Mouse (Mus musculus): ENCODE data around the gene Prop1. TPM values are rescaled to one million over a fixed set of nuclear protein-coding genes. Genes with fewer than 3 reads are reported as not detected.

The Prop1 gene
- not detected in 2 replicates for polyA plus RNA-seq (2016; fragmentation: Nextera tagmentation; extraction: Ambion mirVana)

DNA sequence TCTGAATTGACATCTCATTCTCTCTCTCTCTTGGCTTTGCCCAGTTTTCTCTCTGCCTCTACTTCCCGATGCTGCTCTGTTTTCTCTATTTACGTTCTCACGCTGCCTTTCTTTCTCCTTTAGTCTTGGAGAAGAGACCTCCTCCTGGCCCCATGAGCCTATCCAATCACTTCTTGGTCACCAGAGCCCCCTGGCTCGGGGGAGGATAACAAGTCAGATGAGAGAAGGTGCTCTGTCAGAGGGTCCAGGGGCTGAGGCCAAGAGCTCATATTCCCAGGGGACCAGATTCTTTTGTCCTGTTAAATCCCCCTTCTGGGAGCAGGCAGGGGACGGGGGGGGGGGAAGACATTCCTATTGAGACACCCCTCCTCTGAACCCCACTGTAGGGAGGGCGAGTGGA is at the start of gene Prop1:
Gene Prop1, minus strand, starts transcription at position 101 of the 400 bp plus-strand sequence.
- Histone ChIP-seq H3K27ac (no peak within 1 kb of the TSS), H3K36me3 (no peaks in the 10 kb centered on the region), H3K4me1 (peaks cover 13% of the 10 kb centered on the region), H3K4me3 (no peak within 1 kb of the TSS), H3K27me3 (ENCODE audit: low read depth, poor library complexity, severe bottlenecking) (no peaks in the 10 kb centered on the region), H3K9me3 (replicated peaks) (no peaks in the 10 kb centered on the region)
- DNase-seq (ENCODE audit: low spot score): no peak
- WGBS: 69% methylated on average over 6 of the region's 6 CpGs

DNA sequence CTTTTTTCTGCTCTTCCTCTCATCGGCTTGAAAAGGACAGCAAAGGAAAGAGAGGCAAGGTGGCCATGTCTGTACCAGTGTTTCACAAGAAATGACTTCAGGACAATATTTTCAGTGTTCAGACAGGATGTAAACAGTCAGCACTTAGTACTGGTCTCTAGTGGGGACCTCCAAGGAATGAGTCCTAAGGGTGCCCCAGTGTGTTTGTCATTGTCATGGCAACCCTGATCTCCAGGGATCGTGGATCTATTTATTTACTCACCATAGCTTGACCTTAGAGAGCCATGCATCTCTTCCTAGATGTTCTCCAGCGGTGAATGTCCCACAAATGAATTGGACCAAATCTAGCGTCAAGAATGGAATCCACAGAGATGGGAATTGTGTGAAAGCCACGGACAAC is 49.7 kb upstream of the Prop1 start, which contains the start of gene Olfr51:
Gene Olfr51, plus strand, starts transcription at position 301 of the 400 bp plus-strand sequence.
- Histone ChIP-seq H3K27me3 (ENCODE audit: low read depth, poor library complexity, severe bottlenecking) (no peaks in the 10 kb centered on the region), H3K36me3 (no peaks in the 10 kb centered on the region), H3K9me3 (replicated peaks) (no peaks in the 10 kb centered on the region), H3K4me1 (no peaks in the 10 kb centered on the region), H3K4me3 (no peak within 1 kb of the TSS), H3K27ac (no peak within 1 kb of the TSS)
- no peak for DNase-seq (ENCODE audit: low spot score)
- 88% methylated on average over 5 of the region's 5 CpGs for WGBS

DNA sequence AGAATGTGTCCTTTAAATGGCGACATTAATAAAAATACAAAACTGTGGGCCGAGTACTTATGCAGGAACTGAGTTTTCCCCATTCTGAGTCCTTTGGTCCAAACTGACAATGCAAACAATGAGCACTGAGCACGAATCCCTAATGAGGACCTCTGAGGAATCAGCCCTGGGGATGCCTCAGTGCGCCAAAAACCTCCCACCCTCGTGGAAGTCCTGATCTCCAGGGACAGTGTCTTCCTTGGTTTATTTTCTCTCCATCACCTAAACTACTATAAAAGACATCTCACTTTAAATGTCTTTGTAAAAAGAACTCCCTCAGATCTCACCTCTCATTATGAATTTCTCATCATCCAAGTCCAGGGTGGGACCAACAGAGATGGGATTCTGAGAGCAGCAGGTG is 28.1 kb upstream of the Prop1 start, which contains the start of gene Olfr1377:
Gene Olfr1377, plus strand, starts transcription at position 301 of the 400 bp plus-strand sequence.
- peak; percentile 6 for DNase-seq (ENCODE audit: low spot score)
- Histone ChIP-seq H3K36me3 (no peaks in the 10 kb centered on the region), H3K4me3 (no peak within 1 kb of the TSS), H3K27ac (no peak within 1 kb of the TSS), H3K4me1 (no peaks in the 10 kb centered on the region), H3K27me3 (ENCODE audit: low read depth, poor library complexity, severe bottlenecking) (no peaks in the 10 kb centered on the region), H3K9me3 (replicated peaks) (no peaks in the 10 kb centered on the region)
- 84% methylated on average over 5 of the region's 5 CpGs for WGBS

DNA sequence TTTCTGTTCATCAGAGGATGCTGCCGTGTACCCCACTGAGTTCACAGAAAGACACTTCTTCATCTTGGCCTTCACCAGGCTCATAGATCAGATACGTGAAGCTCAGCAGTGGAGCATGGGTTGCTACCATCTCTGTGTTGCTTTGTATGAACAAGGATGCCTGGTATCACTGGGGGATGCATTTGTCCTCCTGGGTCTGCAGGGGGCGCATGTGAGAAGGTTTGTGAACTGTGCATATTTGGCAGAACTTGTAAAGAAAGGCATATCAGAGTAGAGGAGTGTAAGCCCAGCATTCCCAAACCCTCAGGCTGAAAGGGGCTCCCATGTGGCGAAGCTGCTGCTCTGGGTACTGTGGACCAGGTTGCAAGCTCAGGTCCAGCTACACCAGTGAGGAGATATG is 23.7 kb upstream of the Prop1 start:
- Histone ChIP-seq H3K4me1 (no peaks in the 10 kb centered on the region), H3K27me3 (ENCODE audit: low read depth, poor library complexity, severe bottlenecking) (no peaks in the 10 kb centered on the region), H3K9me3 (replicated peaks) (no peaks in the 10 kb centered on the region), H3K4me3 (no peak overlapping the region), H3K36me3 (no peaks in the 10 kb centered on the region), H3K27ac (no peak overlapping the region)
- no peak for DNase-seq (ENCODE audit: low spot score)
- WGBS: 68% methylated on average over 4 of the region's 4 CpGs

DNA sequence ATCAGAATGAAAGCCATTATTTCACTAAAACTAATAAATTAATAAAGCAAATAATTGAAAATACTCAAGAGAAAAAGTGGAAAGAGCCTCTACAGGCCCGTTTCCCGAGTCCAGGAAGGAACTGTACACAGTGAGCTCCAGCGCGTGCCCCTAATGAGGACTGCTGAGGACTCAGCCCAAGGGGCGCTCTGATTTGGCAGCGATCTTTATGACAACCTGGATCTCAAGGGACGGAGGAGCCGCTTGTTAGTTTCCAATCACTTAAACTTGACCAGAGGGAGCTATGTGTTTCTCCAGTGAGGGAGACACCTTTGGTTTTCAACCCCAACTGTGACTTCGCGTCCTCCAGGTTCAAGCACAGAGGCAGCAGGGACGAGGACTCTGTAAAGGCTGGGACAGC is 12.7 kb upstream of the Prop1 start, which contains the start of gene Olfr1378:
Gene Olfr1378, plus strand, starts transcription at position 301 of the 400 bp plus-strand sequence.
- WGBS: 92% methylated on average over 11 of the region's 11 CpGs

DNA sequence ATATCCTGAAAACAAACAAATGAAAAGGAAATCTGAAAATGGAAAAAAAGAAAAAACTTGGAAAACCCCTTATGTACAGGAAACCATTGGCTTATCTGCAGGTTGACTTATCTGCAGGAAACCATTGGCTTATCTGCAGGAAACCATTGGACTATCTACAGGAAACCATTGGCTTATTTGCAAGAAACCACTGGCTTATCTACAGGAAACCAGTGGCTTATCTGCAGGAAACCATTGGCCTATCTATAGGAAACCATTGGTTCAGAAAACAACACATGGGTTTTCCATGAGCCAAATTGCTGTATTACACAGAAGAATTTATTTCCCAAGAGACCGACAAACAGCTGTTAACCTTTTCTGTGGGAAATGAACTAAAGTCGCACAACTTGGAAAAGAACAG is 11.3 kb upstream of the Prop1 start:
- Histone ChIP-seq H3K4me3 (no peak overlapping the region), H3K9me3 (replicated peaks) (no peaks in the 10 kb centered on the region), H3K27ac (no peak overlapping the region), H3K36me3 (no peaks in the 10 kb centered on the region), H3K27me3 (ENCODE audit: low read depth, poor library complexity, severe bottlenecking) (no peaks in the 10 kb centered on the region), H3K4me1 (no peaks in the 10 kb centered on the region)
- 85% methylated on average over 2 of the region's 2 CpGs for WGBS
- no peak for DNase-seq (ENCODE audit: low spot score)

More for the DNA sequence above, 12.7 kb upstream of the Prop1 start, which contains the start of gene Olfr1378:
- no peaks in the 10 kb centered on the region for H3K36me3 ChIP-seq
- DNase-seq (ENCODE audit: low spot score): no peak
- no peak within 1 kb of the TSS for H3K27ac ChIP-seq
- H3K4me3 ChIP-seq: no peak within 1 kb of the TSS
- no peaks in the 10 kb centered on the region for H3K9me3 ChIP-seq (replicated peaks)
- no peaks in the 10 kb centered on the region for H3K27me3 ChIP-seq (ENCODE audit: low read depth, poor library complexity, severe bottlenecking)
- H3K4me1 ChIP-seq: no peaks in the 10 kb centered on the region

DNA sequence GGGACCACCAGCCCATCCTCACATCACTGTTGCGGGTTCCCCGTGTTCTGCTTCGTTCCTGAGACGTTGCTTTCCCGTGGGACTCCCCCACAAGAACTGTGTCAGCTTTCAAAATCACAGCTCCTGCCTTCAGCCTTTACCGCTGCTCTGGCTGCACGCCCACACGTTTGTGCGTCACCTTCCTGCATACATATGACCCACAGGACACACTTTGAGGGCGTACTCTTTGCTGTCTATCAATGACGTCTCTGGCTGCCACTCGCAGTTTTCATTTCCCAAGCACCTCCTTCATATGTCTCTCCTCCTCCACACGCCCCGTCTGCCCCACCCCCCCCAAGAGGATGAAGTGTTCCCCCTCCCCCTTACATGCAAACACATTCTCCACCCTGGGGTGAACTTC is 1.3 kb downstream of the Prop1 start:
- no peaks in the 10 kb centered on the region for H3K27me3 ChIP-seq (ENCODE audit: low read depth, poor library complexity, severe bottlenecking)
- H3K4me3 ChIP-seq: no peak overlapping the region
- no peak for DNase-seq (ENCODE audit: low spot score)
- H3K27ac ChIP-seq: no peak overlapping the region
- 78% methylated on average over 14 of the region's 14 CpGs for WGBS
- H3K4me1 ChIP-seq: peaks cover 13% of the 10 kb centered on the region
- H3K36me3 ChIP-seq: no peaks in the 10 kb centered on the region
- no peaks in the 10 kb centered on the region for H3K9me3 ChIP-seq (replicated peaks)

DNA sequence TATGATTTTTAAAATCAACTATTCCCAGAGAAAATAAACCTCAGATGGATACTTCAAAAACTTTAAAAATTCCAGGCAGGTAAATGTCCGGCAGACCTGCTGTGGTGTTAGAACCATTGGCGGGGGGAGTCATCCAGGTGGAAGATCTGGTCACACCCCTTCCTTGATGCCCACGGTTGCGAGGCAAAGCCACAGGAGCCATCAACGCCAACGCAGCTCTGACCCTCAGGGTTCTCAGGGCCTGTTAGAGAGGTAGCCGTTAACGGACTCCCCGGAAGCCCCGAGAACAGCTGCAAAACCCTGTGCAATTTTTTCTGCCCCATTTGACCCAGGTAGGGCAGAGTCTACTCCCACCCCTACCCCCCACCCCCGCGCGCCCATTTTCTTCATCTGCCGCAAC is 10.1 kb downstream of the Prop1 start, which contains the start of gene 4933414I15Rik:
Gene 4933414I15Rik, minus strand, starts transcription at position 260 of the 400 bp plus-strand sequence.
- Histone ChIP-seq H3K4me1 (no peaks in the 10 kb centered on the region), H3K27me3 (ENCODE audit: low read depth, poor library complexity, severe bottlenecking) (no peaks in the 10 kb centered on the region), H3K36me3 (no peaks in the 10 kb centered on the region), H3K4me3 (no peak within 1 kb of the TSS), H3K9me3 (replicated peaks) (no peaks in the 10 kb centered on the region), H3K27ac (no peak within 1 kb of the TSS)
- WGBS: 74% methylated on average over 14 of the region's 14 CpGs
- DNase-seq (ENCODE audit: low spot score): no peak

DNA sequence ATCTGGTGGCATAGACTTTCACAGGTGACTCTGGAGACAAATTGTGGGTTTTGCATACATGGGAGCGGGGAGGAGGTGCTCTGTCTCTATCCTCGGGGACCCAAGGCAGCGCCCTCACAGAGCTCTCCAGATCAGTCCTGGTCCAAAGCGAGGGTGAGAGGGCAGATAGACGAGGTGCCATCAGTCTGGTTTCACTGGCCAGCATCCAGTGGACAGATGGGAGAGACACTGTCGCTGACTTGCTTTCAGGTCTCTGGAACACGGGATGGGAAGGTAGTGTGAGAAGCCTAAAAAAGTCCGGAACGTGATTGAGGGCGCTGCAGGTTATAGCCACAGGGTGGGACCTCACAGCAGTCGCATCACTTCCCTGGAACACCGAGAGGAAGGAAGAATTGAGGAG is 11.2 kb downstream of the Prop1 start:
- no peaks in the 10 kb centered on the region for H3K36me3 ChIP-seq
- H3K4me1 ChIP-seq: no peaks in the 10 kb centered on the region
- H3K4me3 ChIP-seq: no peak overlapping the region
- H3K9me3 ChIP-seq (replicated peaks): no peaks in the 10 kb centered on the region
- no peaks in the 10 kb centered on the region for H3K27me3 ChIP-seq (ENCODE audit: low read depth, poor library complexity, severe bottlenecking)
- no peak for DNase-seq (ENCODE audit: low spot score)
- WGBS: 73% methylated on average over 12 of the region's 12 CpGs
- no peak overlapping the region for H3K27ac ChIP-seq

DNA sequence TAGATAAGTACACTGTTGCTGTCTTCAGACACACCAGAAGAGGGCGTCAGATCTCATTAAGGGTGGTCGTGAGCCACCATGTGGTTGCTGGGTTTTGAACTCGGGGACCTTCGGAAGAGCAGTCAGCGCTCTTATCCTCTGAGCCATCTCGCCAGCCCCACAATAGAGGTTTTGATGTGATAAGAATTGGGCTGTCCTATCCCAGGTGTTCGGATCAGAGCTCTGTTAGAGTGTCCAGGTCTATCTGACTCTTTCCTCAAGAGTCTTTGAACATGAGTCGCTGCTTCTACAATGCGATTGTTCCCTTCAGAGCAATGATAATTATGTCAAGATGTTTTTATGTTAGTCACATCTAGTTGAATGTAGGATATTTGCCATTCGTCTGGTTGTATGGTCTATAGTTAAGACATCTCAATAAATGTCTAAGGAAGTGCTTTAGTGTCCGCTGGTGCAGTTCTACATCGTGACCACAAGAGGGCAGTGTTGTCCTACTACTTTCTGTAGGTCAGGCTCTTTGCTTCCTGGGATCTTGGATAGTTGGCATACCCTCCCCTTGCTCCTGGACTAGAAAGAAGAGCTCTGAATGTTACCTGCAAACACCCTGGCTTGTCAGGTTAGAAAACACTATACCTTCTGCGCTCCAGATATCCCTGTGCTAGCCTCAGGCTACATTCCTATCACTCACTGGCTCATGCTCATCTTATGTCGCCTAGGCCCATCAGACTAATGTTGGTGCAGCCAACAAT is 13.8 kb downstream of the Prop1 start:
- WGBS: 36% methylated on average over 14 of the region's 14 CpGs
- H3K9me3 ChIP-seq (replicated peaks): no peaks in the 10 kb centered on the region
- H3K36me3 ChIP-seq: no peaks in the 10 kb centered on the region
- H3K4me1 ChIP-seq: no peaks in the 10 kb centered on the region
- H3K27me3 ChIP-seq (ENCODE audit: low read depth, poor library complexity, severe bottlenecking): no peaks in the 10 kb centered on the region
- no peak overlapping the region for H3K4me3 ChIP-seq
- H3K27ac ChIP-seq: no peak overlapping the region
- DNase-seq (ENCODE audit: low spot score): peak; percentile 63

DNA sequence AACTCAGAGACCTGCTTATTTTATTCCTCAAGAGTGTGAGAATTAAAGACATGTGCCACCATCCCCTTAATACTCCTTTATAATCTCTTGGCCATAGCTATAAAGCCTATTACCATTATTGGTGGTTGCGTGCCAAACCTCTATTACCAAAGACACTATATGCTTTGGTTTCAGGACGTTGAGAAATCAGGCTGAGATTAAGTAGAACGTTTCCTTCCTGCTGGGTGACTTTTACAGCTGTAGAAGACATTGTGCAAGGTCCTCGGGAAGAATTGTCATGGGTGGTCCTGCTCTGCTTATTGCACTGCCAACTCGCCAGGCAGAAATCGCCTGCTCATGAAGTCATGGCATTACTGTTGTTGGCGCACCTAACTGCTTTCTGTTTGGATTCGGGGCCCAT is 15.1 kb downstream of the Prop1 start:
- 83% methylated on average over 8 of the region's 8 CpGs for WGBS
- Histone ChIP-seq H3K4me3 (no peak overlapping the region), H3K36me3 (no peaks in the 10 kb centered on the region), H3K27me3 (ENCODE audit: low read depth, poor library complexity, severe bottlenecking) (no peaks in the 10 kb centered on the region), H3K4me1 (no peaks in the 10 kb centered on the region), H3K27ac (no peak overlapping the region), H3K9me3 (replicated peaks) (no peaks in the 10 kb centered on the region)
- no peak for DNase-seq (ENCODE audit: low spot score)

DNA sequence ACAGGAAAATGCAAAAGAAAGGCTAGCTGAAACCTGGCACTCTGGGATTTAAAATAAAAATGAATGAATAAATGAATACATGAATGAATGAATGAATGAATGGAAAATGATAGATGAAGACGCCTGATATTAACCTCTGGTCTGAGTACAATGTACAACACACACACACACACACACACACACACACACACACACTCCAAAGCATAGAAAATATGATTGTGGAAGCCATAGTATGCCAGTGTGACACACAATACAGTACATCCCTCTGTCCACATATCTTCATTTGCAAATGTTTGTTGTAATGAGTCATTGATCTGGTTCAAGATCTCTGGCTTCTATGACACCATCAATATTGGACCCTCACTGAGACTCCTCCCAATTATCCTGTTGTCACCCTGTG is 21.5 kb downstream of the Prop1 start:
- DNase-seq (ENCODE audit: low spot score): no peak
- peak overlapping the region; percentile 80 for H3K4me3 ChIP-seq
- 0 out of 2 replicates have a peak overlapping the region, but pooled peaks have one; percentile 83 for H3K27ac ChIP-seq
- no peaks in the 10 kb centered on the region for H3K36me3 ChIP-seq
- H3K4me1 ChIP-seq: peaks cover 12% of the 10 kb centered on the region
- H3K9me3 ChIP-seq (replicated peaks): no peaks in the 10 kb centered on the region
- WGBS: 95% methylated on average over 1 of the region's 1 CpGs
- H3K27me3 ChIP-seq (ENCODE audit: low read depth, poor library complexity, severe bottlenecking): peaks cover 20% of the 10 kb centered on the region

DNA sequence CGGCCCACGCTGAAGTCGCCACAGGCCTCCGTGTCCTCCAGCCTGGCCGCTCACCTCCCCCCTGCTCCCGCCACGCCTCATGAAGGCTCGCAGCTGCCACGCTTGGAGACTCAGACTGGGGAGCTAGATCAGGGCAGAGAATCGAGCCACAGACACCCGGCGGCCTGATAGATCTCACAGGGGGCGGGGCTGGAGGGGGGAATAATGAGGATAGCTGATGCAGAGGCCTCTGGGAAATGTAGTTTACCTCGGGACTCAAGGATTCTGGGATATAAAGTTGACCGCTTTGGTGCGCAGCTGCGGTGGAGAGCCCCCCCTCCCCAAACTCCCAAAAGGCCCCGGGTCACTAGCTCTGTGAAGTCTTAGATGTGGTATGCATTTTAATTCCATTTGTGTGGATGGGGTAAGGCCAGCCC is 22.1 kb downstream of the Prop1 start, which contains the start of gene Zfp354b:
Gene Zfp354b, minus strand, starts transcription at position 183 of the 416 bp plus-strand sequence.
- H3K36me3 ChIP-seq: no peaks in the 10 kb centered on the region
- H3K27ac ChIP-seq: peak within 1 kb of the TSS; percentile 83
- peaks cover 12% of the 10 kb centered on the region for H3K4me1 ChIP-seq
- peak; percentile 87 for DNase-seq (ENCODE audit: low spot score)
- peak within 1 kb of the TSS; percentile 80 for H3K4me3 ChIP-seq
- H3K27me3 ChIP-seq (ENCODE audit: low read depth, poor library complexity, severe bottlenecking): peaks cover 20% of the 10 kb centered on the region
- no peaks in the 10 kb centered on the region for H3K9me3 ChIP-seq (replicated peaks)
- under 1% methylated on average over 18 of the region's 18 CpGs for WGBS

All from limb, embryonic 10.5 days (tissue).